Mouse (Mus musculus) CH12.LX (cell line): ENCODE data around the gene Mecp2.

Source experiments
- BHLHE40 ChIP-seq: IDR thresholded peaks from 2 replicates; pipeline ENCODE4 v1.6.1; 2011; ENCODE audit warnings: mild to moderate bottlenecking, low read depth, low read length, improper control_type of control experiment
- CTCF ChIP-seq, 2 experiments: IDR thresholded peaks in 1 of 2; conservative IDR thresholded peaks in 1 of 2; 2 replicates each; pipeline ENCODE4 v1.5.1; 2011 to 2012; ENCODE audit warnings: low read depth in 2 of 2, low read length in 2 of 2, improper control_type of control experiment in 1 of 2, inconsistent platforms in 1 of 2, mild to moderate bottlenecking in 1 of 2, moderate library complexity in 1 of 2
- E2F4 ChIP-seq: IDR thresholded peaks from 2 replicates; pipeline ENCODE4 v1.6.1; 2011; ENCODE audit warnings: low read depth, low read length, improper control_type of control experiment; ENCODE audit not compliant: insufficient replicate concordance
- EP300 ChIP-seq: IDR thresholded peaks from 2 replicates; pipeline ENCODE4 v1.6.1; 2011; ENCODE audit warnings: low read length, improper control_type of control experiment
- JUND ChIP-seq: conservative IDR thresholded peaks from 2 replicates; pipeline ENCODE4 v1.6.1; 2011; ENCODE audit warnings: low read depth, low read length, improper control_type of control experiment
- KAT2A ChIP-seq: IDR thresholded peaks from 2 replicates; pipeline ENCODE4 v1.6.1; 2012; ENCODE audit warnings: low read length, improper control_type of control experiment, inconsistent platforms; ENCODE audit not compliant: insufficient replicate concordance
- MYC ChIP-seq: IDR thresholded peaks from 2 replicates; pipeline ENCODE4 v1.6.1; 2011; ENCODE audit warnings: low read depth, mild to moderate bottlenecking, improper control_type of control experiment, low read length
- POLR2A ChIP-seq: IDR thresholded peaks from 2 replicates; pipeline ENCODE4 v1.6.1; 2011; ENCODE audit warnings: low read depth, mild to moderate bottlenecking, improper control_type of control experiment, low read length
- POLR2AphosphoS2 ChIP-seq: IDR thresholded peaks from 2 replicates; pipeline ENCODE4 v1.6.1; 2011; ENCODE audit warnings: low read depth, low read length, improper control_type of control experiment
- RAD21 ChIP-seq: IDR thresholded peaks from 2 replicates; pipeline ENCODE4 v1.6.1; 2011; ENCODE audit warnings: low read depth, mild to moderate bottlenecking, low read length, improper control_type of control experiment, moderate library complexity
- SMC3 ChIP-seq: IDR thresholded peaks from 2 replicates; pipeline ENCODE4 v1.6.1; 2011; ENCODE audit warnings: low read depth, low read length, improper control_type of control experiment
- ZC3H11A ChIP-seq: IDR thresholded peaks from 2 replicates; pipeline ENCODE4 v1.6.1; 2012; ENCODE audit warnings: low read depth, mild to moderate bottlenecking, inconsistent platforms, low read length, improper control_type of control experiment
- ZKSCAN1 ChIP-seq: IDR thresholded peaks from 2 replicates; pipeline ENCODE4 v1.6.1; 2012; ENCODE audit warnings: low read depth, inconsistent platforms, low read length, improper control_type of control experiment, borderline replicate concordance

DNA sequence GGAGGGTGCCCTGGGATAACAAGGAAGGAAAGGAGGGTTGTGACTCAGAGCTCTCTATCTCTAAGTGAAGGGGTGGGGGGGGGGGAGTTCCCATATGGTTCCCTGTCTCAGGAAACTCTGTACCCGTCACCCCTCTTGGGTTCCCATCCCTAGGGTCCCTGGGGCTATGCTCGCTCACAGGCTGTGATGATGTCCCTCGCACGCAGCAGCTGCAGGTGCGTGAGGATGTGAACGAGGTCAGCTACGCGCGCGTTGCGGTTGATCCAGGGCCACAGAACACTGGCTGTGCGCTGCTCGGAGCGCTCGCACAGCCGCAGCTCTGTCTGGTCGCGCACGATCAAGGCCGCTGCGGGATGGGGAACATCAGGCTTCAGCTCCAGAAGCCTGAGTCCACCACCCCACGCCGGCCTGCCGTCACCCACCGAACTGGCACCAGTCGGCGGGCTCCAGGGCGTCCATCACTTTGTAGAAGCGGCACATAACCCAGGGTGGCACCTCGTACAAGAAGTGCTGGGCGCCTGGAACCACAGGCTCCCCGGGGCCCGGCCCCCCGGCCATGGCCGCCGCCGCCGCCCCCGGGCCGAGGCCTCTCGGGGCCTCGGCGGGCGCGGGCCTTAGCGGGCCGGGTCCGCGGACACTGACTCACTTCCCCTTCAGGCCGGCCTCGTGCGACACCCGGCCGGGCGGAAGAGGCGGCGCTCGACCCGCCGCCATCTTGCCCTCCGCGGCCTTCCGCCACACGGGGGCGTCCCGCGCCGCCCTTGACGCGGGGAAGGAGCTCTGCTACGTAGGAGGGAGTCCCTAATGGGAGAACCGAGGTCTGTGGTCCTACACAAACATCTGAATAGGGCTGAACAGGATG, 111.7 kb downstream of the Mecp2 start, which contains the start of gene Irak1:
- TF ChIP-seq POLR2A (peak; percentile 70), CTCF (conservative IDR thresholded peaks at IDR 0.05 in 1 of 2, IDR thresholded peaks at IDR 0.05 in 1 of 2; ENCODE audit: low read depth in 2 of 2, low read length in 2 of 2) (peak in 1 of 2 experiments; percentile 73; a peak in 2 of 4 replicates), EP300 (no peak), BHLHE40 (no peak), KAT2A (no peak), SMC3 (peak; percentile 53; the same call in 1 of the 2 replicates), ZC3H11A (no peak), MYC (no peak), RAD21 (peak; percentile 41), POLR2AphosphoS2 (no peak), JUND (no peak), ZKSCAN1 (no peak), E2F4 (no peak)
